Mouse (Mus musculus): Measurements from ENCODE around the gene Khdrbs1.
A peak's percentile ranks its signal among the peaks of the same experiment; 100 is the strongest.

The Khdrbs1 gene

GRCm38 (mm10) chr4:129672083-129672877 is 69.8 kb downstream of the Khdrbs1 start, which contains the start of gene Kpna6:
Gene Kpna6, minus strand, starts transcription at chr4:129672767.
- DNase-seq = peak; percentile 88

- DNase-seq = peak; percentile 30
These were observed 70.5 kb downstream of the Khdrbs1 start for GRCm38 (mm10) chr4:129671491-129672082.

DNA sequence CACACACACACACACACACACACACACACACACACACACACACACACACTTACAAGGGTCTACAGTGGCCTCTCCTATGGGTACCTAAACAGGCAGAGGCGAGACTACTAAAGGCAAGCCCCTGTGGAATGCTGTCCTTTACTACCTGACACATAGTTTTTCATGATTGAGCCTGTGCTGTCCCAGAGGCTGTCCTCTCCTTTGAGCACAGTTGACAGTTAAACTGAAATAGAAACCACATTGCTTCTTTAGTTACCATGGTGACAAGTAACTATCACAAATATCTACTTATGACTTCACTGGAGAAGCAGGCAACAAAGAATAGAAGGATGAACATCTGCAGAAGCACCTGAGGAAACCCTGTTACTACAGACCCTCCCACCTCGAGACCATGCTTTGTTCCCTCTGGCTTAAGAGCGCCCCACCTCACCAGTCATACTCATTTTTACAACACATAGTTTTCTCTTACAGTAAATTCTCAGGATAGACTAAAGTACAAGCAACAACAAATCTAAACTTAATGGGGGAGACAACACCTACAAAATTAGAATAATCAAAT is 79.8 kb downstream of the Khdrbs1 start:
- DNase-seq = no peak

DNA sequence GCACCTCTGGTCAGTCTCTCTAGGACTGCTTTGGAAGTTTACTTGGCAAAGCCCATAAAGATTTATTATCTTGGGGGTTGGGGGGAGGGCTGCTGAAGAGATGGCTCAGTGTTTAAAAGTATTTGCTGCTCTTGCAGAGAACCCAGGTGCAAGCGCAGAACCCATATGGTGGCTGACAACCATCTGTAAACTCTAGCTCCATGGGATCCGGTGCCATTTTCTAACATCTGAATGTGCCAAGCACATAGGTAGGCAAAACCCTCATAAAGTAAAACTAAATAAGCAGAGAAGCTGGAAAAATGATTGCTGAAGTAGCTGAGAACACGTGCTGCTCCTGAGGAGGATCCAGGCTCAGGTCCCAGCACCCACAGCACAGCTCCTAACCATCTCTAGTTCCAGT is 80.5 kb downstream of the Khdrbs1 start:
- no peak for DNase-seq

DNA sequence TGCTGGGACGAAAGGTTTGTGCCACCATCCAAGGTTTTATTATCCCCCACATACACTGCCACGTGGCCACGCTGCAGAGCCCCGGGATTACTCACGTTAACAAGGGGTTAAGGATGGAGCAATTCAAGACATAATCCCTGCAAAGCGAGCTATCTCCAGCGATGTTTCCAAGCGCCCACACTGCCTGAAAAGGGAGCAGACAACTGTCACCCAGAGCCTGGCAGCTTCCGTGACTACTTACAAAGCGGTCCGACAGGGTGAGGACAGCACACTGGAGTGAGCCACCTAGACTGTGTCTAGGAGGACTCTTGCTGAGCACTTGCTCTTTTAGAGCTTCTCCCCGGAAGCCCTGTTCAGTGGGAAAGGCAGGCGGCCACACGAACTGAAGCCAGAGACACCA is 87.3 kb downstream of the Khdrbs1 start:
- no peak for DNase-seq

Data from cerebellum, adult 9-11 months (tissue).